Mouse (Mus musculus): Measurements from ENCODE around the gene Apof.
"Not testable (repeated sequence)": the region's sequence is repeated elsewhere in the genome, so short reads cannot be mapped to it uniquely, and the experiment has no call there.

Gene Apof

DNA sequence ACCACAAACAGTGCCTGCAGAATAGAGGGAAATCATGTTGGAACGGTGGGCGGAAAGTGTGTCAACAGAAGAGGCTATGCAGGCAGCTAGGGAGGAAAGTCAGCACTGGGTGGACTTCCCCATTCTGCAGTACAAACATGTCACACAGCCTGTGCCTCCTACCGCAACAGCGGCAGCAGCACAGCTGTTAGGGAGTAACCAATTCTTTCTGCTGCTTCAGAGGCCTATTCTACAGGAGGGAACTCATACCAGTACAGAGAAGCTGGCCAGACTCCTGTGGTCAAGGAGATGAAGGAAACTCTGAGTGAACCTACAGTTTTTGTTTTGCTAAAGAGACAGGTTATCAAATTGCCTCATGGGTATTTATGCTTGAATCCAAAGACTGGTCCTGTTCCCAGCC is 9.5 kb upstream of the Apof start:
- no peak for DNase-seq (ENCODE audit: low read depth, low spot score)

DNA sequence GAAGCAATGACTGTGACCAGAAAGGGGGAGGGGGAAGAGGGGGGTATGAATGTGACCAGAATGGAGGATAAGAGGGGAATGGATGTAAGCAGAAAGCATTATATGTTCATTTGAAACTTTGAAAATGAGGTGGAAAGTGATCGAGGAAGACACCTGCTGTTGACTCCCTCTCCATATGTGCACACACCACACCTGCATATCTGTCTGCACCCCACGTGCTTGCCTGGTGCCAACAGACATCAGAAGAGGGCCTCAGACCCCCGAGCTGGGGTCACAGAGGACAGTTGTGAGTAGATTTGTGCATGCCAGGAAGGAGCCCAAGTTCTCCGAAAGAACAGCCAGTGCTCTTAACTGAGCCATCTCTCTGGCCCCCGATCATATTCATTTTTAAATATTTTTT is 8.5 kb upstream of the Apof start:
- no peak for DNase-seq (ENCODE audit: low read depth, low spot score)

DNA sequence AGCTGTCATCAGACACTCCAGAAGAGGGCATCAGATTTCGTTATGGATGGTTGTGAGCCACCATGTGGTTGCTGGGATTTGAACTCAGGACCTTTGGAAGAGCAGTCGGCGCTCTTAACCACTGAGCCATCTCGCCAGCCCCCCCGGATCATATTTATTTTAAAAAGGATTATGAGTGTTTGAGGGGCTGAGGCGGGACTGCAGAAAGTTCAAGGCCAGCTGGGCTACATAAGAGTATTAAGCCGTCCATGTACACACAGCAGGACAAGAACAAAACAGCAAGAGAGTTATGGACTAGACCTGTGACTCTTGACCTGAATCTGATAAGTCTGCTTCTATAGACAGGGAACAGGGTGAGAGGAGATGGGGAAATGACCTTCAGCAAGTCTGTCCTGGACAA is 8.1 kb upstream of the Apof start:
- not testable (repeated sequence) for DNase-seq (ENCODE audit: low read depth, low spot score)

DNA sequence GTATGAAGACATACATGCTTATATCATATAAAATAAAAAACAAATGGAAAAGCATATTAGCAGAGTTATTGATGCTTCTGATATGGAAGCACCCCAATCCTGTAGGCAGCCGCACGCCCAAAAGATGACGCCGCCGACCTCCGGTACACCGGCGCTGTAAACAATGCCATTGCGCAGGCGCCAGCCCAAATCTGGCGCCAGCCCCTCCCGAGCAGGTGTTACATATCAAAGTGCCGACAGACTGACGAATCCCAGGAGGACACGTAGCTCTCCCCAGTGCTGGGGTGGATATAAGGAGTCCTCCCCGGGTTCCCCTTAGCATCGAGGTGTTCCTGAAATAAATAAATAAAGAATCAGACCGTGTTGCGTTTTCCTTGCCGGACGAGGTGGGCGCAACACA is 6.2 kb upstream of the Apof start:
- DNase-seq (ENCODE audit: low read depth, low spot score) = peak; percentile 65

DNA sequence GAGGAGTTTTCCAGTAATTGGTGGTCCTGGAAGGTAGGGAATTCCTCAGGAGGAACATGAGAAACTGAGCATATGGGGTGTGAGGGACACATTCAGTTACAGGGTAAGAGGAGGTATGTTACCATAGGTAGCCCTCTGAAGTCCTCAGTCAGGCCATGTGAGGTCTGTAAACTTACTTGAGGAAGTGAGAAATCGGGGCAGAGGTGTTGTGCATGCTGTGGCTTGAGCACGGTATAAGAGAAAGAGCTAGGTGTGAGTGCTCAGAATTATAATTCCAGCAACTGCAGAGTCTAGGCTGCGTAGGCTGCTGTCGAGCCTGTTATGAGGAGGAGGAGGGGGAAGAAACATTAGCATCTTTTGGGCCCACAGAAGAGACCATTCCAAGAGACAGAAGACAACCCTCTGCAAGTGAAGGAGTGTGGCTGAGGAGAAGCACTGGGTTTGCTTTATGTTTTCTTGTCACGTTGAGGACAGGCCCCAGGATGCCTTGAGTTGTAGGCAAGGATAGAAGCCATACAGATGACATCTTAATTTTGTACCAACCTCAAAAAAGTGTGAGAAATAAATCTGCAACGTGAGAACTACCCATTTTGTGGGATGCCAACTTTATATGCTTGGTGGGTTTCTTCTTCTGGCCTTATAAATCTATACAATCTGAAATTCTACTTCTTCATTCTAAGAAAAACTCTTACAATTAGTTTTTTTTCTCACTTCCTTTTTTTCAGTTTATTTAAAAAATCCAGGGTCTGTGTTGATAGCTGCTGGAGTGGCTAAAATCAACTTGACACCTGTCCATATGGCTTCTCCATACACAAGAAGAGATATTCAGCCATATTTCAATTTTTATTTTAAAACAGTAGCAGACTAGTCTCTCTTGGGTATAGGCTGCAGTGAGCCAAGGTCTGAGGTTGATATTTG is 4.8 kb upstream of the Apof start:
- DNase-seq (ENCODE audit: low read depth, low spot score) = no peak

DNA sequence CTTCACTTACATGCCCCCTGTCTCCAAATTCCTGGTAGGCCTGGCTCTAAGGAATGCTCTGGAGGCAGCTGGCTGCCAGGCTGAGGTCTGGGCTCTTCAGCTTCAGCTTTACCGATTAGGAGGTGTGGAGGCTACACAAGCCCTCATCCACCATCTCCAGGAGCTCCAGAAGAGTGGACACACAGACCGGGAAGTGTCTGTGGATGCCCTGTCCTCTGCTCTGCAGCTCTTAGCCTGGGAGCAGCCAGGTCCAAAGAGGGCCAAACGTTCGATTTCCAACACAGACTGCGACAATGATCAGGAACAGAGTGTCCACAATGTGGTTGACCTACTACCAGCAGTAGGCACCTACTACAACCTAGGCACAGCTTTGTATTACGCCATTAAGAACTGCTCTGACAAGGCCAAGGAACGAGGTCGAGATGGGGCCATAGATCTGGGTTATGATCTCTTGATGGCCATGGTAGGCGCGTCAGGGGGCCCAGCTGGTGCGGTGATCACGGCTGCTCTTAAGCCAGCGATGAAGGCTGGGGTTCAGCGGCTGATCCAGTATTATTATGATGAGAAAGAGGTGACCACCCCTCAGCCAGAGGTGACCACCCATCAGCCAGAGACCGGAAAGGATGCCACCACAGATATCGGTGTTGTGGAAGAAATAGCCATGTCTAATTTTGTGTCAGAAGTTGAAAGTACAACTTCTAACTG is 887 bp downstream of the Apof start:
- DNase-seq (ENCODE audit: low read depth, low spot score) = no peak

DNA sequence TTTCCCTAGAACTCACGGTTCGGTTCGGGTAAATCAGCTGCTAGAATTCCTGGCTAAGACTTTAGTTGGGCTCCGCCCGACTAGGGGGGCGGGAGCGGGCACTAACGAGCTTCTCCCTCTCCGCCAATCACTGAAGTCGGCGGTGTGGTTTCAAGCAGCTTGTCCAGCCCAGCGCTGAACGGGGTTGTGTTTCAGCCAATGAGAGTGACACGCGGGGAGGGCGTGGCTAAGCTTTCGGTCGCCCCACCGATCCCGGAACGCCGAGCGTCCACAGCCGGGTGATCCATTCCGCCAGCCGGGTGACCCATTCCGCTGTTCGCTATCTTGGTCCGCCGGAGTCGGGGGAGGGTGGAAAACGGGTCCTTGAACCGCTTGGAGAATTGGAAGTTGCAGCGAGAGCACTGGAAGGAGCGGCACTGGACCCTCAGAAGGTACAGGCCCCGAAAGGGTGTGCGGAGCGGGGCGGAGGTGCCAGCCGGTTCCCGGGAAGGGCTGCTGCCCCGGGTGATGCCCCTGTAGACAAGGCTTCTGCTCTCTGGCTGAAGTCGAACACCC is 1.9 kb downstream of the Apof start, which contains the start of gene Stat2:
Gene Stat2 (plus strand): TSS at position 273 of the 555 bp plus-strand sequence.
- DNase-seq (ENCODE audit: low read depth, low spot score) = peak; percentile 94

DNA sequence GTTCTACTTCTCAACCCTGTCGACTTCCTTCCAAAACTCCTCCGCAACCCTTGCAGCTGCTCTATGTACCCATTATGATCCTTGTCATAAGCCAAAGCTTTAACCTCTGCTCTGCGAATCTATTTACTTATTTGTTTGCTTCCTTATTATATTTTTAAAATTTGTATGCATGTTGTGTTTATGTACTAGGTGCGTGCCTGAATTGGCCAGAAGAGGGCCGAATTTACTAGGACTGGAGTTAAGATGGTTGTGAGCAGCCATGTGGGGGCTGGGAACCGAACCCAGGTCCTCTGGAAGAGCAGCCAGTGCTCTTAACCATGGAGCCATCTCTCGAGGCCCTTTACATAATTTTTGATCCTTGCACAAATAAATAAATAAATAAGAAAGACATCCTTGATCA is 2.4 kb downstream of the Apof start:
- no peak for DNase-seq (ENCODE audit: low read depth, low spot score)

DNA sequence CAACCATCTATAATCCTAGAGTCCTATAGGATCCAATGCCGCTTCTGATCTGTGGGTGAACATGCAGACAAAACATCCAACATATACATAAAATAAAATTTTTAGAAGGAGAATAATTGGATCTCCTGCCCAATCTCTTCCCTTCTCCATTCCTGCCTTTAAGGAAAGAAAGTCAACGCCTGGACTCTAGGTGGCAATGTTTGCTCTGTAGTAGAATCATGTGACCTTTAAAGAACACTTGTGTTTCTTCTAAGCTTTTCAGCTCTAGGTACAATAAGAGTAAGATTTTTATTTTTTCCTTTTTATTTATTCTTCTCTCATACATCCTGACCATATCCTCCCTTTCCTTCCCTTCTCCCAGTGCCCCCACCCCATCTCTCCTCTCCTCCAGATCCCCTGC is 3.4 kb downstream of the Apof start:
- no peak for DNase-seq (ENCODE audit: low read depth, low spot score)

DNA sequence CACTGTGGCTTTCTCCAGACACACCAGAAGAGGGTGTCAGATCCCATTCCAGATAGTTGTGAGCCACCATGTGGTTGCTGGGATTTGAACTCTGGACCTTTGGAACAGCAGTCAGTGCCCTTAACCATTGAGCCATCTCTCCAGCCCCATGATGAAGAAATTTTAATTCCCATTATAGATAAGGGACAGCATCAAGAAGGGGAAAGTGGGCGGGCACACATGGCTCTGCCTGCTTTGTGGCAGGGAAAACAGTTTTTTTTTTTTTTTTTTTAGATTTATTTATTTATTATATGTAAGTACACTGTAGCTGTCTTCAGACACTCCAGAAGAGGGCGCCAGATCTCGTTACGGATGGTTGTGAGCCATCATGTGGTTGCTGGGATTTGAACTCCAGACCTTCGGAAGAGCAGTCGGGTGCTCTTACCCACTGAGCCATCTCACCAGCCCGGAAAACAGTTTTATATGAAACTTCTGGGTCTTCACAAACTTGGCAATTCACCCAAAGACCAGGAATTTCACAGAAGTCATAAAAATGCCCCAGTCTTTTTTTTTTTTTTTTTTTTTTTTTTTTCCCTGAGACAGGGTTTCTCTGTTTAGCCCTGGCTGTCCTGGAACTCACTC is 4.5 kb downstream of the Apof start:
- DNase-seq (ENCODE audit: low read depth, low spot score) = not testable (repeated sequence)

DNA sequence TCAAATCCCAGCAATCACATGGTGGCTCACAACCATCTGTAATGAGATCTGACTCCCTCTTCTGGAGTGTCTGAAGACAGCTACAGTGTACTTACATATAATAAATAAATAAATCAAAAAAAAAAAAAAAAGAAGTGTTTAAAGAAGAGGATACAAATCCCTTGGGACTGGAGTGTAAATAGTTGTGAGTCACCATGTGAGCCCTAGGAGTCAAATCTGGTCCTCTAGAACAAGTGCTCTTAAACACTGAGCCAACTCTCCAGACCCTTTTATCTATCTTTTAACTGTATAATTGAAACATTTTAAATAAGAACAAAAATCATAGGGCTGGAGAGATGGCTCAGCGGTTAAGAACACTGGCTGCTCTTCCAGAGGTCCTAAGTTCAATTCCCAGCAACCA is 6.9 kb downstream of the Apof start:
- not testable (repeated sequence) for DNase-seq (ENCODE audit: low read depth, low spot score)

DNA sequence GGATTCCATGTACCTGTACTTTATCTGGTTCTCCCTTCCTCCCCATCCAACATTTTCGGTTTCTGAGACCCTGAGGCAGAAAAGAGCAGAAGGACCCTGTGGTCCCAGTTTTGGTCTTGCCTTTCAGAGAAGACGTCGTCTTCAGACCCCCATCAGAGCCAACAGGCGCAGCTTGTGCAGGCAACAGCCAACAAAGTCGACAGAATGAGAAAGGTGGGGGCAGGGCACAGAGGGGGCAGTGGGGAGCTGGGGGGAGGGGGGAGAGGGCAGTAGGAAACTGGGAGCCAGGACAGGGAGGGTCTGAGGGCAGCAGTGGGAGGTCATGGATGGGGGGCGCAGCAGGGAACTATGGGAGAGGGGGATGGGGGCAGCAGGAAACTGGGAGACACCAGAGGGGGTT is 9.7 kb downstream of the Apof start:
- no peak for DNase-seq (ENCODE audit: low read depth, low spot score)

DNA sequence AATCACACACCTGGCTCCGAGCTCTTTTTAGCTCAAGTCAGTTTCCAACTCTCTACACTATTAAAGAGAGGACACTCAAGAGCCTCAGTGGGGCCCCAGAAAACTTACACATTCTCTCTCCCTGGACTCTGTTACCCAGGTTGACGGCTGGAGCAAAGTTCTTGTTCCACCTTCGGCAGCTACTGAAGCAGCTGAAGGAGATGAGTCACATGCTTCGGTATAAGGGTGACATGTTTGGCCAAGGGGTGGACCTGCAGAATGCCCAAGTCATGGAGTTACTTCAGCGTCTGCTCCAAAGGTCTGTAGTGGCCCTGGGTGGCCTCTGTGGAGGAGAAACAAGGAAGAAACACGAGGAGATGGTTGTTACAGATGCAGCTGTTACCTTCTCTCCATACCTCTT is 12.5 kb downstream of the Apof start:
- no peak for DNase-seq (ENCODE audit: low read depth, low spot score)

DNA sequence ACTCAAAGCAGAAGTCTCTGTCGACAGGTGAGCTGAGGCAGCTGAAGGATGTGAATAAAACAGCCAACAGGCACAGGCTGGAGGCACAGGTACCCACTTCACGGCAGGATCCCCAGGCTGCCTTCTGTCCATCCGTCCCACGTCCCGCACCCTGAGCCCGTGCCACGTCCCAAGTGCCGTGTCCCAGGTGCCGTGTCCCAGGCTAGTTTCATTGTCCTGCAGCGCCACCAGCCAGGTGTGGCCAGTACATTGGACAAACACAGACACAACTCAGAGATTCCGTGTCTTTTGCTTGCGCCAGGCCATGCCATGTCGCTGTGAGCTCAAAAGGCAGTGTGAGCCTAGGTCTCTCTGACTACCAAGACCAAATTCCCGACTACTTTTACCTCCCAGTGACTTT is 13.2 kb downstream of the Apof start:
- DNase-seq (ENCODE audit: low read depth, low spot score) = no peak

DNA sequence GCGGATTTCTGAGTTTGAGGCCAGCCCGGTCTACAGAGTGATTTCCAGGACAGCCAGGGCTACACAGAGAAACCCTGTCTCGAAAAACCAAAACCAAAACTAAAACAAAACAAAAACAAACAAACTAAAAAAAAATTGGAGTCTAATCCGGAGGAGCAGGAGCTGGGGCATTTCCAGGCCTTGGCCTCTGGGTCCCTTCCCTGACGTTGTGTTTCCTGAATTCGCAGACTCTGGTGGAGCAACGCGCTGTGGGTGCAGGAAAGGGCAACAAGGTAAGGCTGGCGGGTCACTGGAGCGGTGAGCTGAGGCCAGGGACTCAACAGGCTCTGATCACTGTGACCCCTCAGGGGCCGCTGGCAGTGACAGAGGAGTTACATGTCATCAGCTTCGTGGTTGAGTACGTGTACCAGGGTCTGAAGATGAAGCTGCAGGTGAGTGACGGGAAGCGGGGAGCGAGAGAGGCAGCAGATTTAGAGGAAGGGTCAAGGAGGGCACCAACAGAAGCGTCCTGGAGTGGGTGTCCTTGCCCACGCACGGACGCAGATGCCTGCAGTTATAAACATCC is 14.5 kb downstream of the Apof start:
- no peak for DNase-seq (ENCODE audit: low read depth, low spot score)

DNA sequence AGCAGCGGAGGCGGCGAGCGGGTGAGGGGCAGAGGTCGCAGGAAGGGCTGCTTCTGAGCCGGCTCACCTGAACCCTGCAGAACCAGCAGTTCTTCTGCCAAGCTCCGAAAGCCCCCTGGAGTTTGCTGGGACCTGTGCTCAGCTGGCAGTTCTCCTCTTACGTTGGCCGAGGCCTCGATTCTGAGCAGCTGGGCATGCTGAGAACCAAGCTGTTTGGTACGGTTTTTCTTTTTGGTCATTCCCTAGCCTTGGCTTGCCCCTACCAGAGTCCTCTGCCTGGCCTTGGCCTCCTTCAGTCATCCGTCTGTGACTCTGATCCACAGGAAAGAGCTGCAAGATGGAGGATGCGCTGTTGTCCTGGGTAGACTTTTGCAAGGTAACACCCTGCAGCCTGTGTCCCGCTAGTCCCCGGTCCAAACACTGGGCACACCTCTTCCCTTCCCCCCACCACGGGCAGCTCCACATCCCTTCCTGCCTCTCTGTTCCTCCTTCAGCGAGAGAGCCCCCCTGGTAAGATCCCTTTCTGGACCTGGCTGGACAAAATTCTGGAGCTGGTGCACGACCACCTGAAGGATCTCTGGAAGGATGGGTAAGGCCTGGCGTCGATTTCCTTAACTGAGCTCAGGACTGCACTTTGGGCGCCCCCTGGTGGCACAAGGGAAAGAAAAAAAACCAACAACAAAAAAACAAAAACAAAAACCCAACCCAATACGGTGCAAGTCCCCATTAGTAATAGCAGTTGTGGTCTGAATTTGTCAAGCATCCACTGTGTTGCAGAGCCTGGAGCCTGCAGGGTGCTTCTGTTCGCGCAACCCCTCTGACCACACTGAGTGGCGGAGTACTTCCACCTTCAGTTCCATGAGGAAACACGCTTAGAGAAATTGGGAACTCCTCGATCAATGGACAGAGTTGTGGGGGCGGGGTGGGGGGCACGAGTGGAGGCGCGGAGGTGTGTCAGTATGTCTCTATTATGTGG is 15.4 kb downstream of the Apof start:
- peak; percentile 58 for DNase-seq (ENCODE audit: low read depth, low spot score)

DNA sequence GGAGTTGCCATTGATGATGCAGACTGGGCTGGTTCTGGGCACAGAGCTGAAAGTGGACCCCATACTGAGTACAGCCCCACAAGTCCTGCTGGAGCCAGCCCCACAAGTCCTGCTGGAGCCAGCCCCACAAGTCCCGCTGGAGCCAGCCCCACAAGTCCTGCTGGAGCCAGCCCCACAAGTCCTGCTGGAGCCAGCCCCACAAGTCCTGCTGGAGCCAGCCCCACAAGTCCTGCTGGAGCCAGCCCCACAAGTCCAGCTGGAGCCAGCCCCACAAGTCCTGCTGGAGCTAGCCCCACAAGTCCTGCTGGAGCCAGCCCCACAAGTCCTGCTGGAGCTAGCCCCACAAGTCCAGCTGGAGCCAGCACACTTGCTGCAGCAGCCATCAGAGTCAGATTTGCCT is 22.1 kb downstream of the Apof start:
- DNase-seq (ENCODE audit: low read depth, low spot score) = not testable (repeated sequence)

DNA sequence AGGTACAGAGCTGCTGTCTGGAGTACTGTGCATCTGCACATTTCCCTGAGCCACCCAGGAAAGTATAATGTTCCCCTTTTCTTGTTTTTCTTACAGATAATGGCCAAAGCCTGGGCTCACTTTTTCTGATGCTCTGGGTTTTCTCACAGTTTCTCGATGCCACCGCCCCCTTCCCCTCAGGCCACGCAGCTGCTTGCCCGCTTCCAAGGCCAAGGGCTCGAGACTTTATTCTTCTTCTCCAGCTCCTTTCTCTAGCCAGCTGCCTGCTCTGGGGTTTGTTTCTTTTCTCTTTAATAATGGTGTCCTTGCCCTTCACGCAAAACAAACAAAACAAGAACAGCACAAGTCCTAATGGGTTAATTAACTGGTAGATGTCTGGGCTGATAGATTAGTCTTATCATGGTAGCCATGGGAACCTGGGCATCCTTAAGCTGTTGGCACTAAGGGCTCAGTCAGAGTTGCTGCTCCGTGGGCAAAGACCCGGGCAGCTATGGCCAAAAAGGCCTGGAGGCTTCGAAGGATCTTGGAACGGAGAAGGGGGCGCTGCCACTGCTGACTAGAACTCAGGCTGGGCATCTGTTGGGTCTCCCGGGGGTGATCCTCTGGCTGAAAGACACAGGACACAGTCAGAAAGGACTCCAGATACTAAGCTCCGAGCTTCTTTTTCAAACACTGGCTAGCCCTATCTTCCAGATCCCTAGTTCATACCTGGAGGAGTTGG is 28.1 kb downstream of the Apof start:
- DNase-seq (ENCODE audit: low read depth, low spot score) = no peak

DNA sequence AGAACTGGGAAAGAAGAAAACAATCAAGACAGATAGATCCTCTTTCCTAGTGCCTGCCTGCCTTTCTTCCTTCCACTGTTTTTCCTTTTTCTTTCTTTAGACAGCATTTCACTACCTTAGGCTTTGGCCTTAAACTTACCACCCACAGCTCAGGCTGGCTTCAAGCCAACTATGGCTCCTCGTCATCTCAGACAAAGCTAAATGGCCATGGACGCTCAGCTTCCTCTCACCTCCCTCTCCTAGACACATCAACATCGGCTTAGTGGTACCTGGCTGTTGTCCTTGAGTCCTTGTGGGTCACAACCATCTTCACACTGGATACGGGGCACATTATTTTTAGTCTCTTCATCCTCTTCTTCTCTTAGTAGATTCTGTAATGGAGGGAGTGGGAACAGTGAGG is 28.8 kb downstream of the Apof start:
- no peak for DNase-seq (ENCODE audit: low read depth, low spot score)

DNA sequence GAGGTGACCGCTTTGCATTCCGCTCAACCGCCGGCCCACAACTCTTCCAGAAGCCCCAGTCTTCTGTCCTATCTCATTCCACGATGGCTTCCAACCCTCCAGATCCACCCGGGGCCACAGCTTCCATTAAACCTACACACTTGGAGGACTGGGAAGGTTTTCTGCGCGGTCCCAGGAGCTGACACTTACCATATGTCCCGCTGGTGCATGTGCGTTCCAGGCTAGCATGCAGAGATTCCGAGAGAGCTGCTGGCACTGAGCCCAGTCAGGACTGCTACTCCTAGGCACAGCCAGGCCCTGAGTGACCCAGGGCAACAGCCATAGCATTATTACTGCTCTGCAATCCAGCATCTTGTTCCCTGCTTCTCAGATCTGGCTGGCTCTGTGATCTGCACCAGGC is 29.2 kb downstream of the Apof start:
- no peak for DNase-seq (ENCODE audit: low read depth, low spot score)
